Mouse (Mus musculus) lung, embryonic 15.5 days (tissue): ENCODE data around the gene Slc41a2. TPM values are rescaled to one million over a fixed set of nuclear protein-coding genes. Genes with fewer than 3 reads are reported as not detected.

Experiments
- ATAC-seq: fragments of 200-750 bp; cut with Nextera tagmentation; 2 replicates; pipeline ENCODE4 v1.8.0; 2017; ENCODE audit warnings: moderate number of reproducible peaks, borderline replicate concordance; ENCODE audit not compliant: low FRiP score, low TSS enrichment; ENCODE audit errors: extremely low read depth
- H3K27ac ChIP-seq: fragments of 300-500 bp; sonication (generic); 2 replicates; pipeline ENCODE4 v1.5.1; 2015; ENCODE audit warnings: moderate library complexity, mild to moderate bottlenecking, inconsistent platforms
- H3K27me3 ChIP-seq: fragments of 300-500 bp; sonication (generic); 2 replicates; pipeline ENCODE4 v1.6.1; 2015; ENCODE audit warnings: inconsistent platforms
- H3K36me3 ChIP-seq: fragments of 300-500 bp; sonication (generic); 2 replicates; pipeline ENCODE4 v1.6.1; 2015; ENCODE audit warnings: inconsistent platforms
- H3K4me1 ChIP-seq: fragments of 300-500 bp; sonication (generic); 2 replicates; pipeline ENCODE4 v1.6.1; 2015; ENCODE audit warnings: inconsistent platforms
- H3K4me2 ChIP-seq: fragments of 300-500 bp; sonication (generic); 2 replicates; pipeline ENCODE4 v1.6.1; 2015; ENCODE audit warnings: inconsistent platforms, mild to moderate bottlenecking, moderate library complexity
- H3K4me3 ChIP-seq: fragments of 300-500 bp; sonication (generic); 2 replicates; pipeline ENCODE4 v1.5.1; 2015; ENCODE audit warnings: mild to moderate bottlenecking, inconsistent platforms
- H3K9ac ChIP-seq: fragments of 300-500 bp; sonication (generic); 2 replicates; pipeline ENCODE4 v1.6.1; 2015; ENCODE audit warnings: inconsistent platforms
- H3K9me3 ChIP-seq: fragments of 300-500 bp; sonication (generic); 2 replicates; pipeline ENCODE4 v1.6.1; 2016; ENCODE audit warnings: inconsistent platforms
- WGBS: fragments of 180-500 bp; shearing (Covaris S2); methylation state at CpG from one replicate; pipeline ENCODE4 v1.1.7; 2015; 5-methylcytosine and 5-hydroxymethylcytosine counted together
- polyA plus RNA-seq: library from polyadenylated mRNA; unstranded; fragments of >200 nt; fragmentation: Nextera tagmentation; extraction: Ambion mirVana; gene quantifications from 2 replicates; pipeline ENCODE4 v1.2.1, GENCODE M21; 2015

Gene Slc41a2
- polyA plus RNA-seq, 1 experiment from 2014 or later: 0.79 TPM

GRCm38 (mm10) chr10:83294746-83295145 is 42.9 kb downstream of the Slc41a2 start:
- no peaks in the 10 kb centered on the region for H3K9me3 ChIP-seq
- H3K36me3 ChIP-seq: no peaks in the 10 kb centered on the region
- H3K4me2 ChIP-seq: no peak overlapping the region
- no peaks in the 10 kb centered on the region for H3K4me1 ChIP-seq
- H3K27me3 ChIP-seq: no peaks in the 10 kb centered on the region
- no peak overlapping the region for H3K27ac ChIP-seq
- no peak for ATAC-seq
- no peak overlapping the region for H3K9ac ChIP-seq
- H3K4me3 ChIP-seq: no peak overlapping the region
- 42% methylated on average over 9 of the region's 9 CpGs for WGBS

GRCm38 (mm10) chr10:83293352-83293751 is 44.3 kb downstream of the Slc41a2 start:
- Histone ChIP-seq H3K9me3 (no peaks in the 10 kb centered on the region), H3K36me3 (no peaks in the 10 kb centered on the region), H3K27me3 (no peaks in the 10 kb centered on the region), H3K4me2 (no peak overlapping the region), H3K27ac (no peak overlapping the region), H3K9ac (no peak overlapping the region), H3K4me1 (no peaks in the 10 kb centered on the region), H3K4me3 (no peak overlapping the region)
- no peak for ATAC-seq
- 85% methylated on average over 9 of the region's 9 CpGs for whole genome bisulfite sequencing

- H3K9ac ChIP-seq: no peak overlapping the region
- no peaks in the 10 kb centered on the region for H3K27me3 ChIP-seq
- ATAC-seq: no peak
- H3K9me3 ChIP-seq: no peaks in the 10 kb centered on the region
- no peaks in the 10 kb centered on the region for H3K4me1 ChIP-seq
- no peaks in the 10 kb centered on the region for H3K36me3 ChIP-seq
- H3K4me2 ChIP-seq: no peak overlapping the region
- 76% methylated on average over 11 of the region's 11 CpGs for WGBS
- no peak overlapping the region for H3K27ac ChIP-seq
- no peak overlapping the region for H3K4me3 ChIP-seq
Measured at GRCm38 (mm10) chr10:83291731-83292130, 46.0 kb downstream of the Slc41a2 start.

- ATAC-seq: no peak
- no peaks in the 10 kb centered on the region for H3K36me3 ChIP-seq
Measured at GRCm38 (mm10) chr10:83287828-83288227, 49.9 kb downstream of the Slc41a2 start.

GRCm38 (mm10) chr10:83286399-83286798 is 51.3 kb downstream of the Slc41a2 start:
- Histone ChIP-seq H3K4me1 (no peaks in the 10 kb centered on the region), H3K27me3 (no peaks in the 10 kb centered on the region), H3K4me3 (no peak overlapping the region), H3K27ac (no peak overlapping the region), H3K36me3 (no peaks in the 10 kb centered on the region), H3K4me2 (no peak overlapping the region), H3K9ac (no peak overlapping the region), H3K9me3 (no peaks in the 10 kb centered on the region)
- no peak for ATAC-seq
- WGBS: 61% methylated on average over 7 of the region's 7 CpGs

More at GRCm38 (mm10) chr10:83287828-83288227, 49.9 kb downstream of the Slc41a2 start:
- Histone ChIP-seq H3K4me2 (no peak overlapping the region), H3K27ac (no peak overlapping the region), H3K4me3 (no peak overlapping the region), H3K9ac (no peak overlapping the region), H3K27me3 (no peaks in the 10 kb centered on the region), H3K4me1 (no peaks in the 10 kb centered on the region), H3K9me3 (no peaks in the 10 kb centered on the region)
- 40% methylated on average over 6 of the region's 6 CpGs for WGBS

GRCm38 (mm10) chr10:83285724-83286256 is 51.9 kb downstream of the Slc41a2 start:
- H3K4me2 ChIP-seq: no peak overlapping the region
- no peak overlapping the region for H3K9ac ChIP-seq
- no peaks in the 10 kb centered on the region for H3K36me3 ChIP-seq
- no peak overlapping the region for H3K27ac ChIP-seq
- H3K4me3 ChIP-seq: no peak overlapping the region
- WGBS: 77% methylated on average over 7 of the region's 7 CpGs
- ATAC-seq: no peak
- H3K4me1 ChIP-seq: no peaks in the 10 kb centered on the region
- H3K27me3 ChIP-seq: no peaks in the 10 kb centered on the region
- no peaks in the 10 kb centered on the region for H3K9me3 ChIP-seq

- no peaks in the 10 kb centered on the region for H3K36me3 ChIP-seq
- no peak overlapping the region for H3K9ac ChIP-seq
- H3K4me3 ChIP-seq: no peak overlapping the region
- H3K9me3 ChIP-seq: no peaks in the 10 kb centered on the region
- no peaks in the 10 kb centered on the region for H3K4me1 ChIP-seq
- H3K27me3 ChIP-seq: no peaks in the 10 kb centered on the region
- H3K27ac ChIP-seq: no peak overlapping the region
- no peak for ATAC-seq
- WGBS: 87% methylated on average over 4 of the region's 4 CpGs
- H3K4me2 ChIP-seq: no peak overlapping the region
Measured at GRCm38 (mm10) chr10:83284916-83285315, 52.8 kb downstream of the Slc41a2 start.

GRCm38 (mm10) chr10:83266731-83267130 is 71.0 kb downstream of the Slc41a2 start:
- H3K4me1 ChIP-seq: no peaks in the 10 kb centered on the region
- H3K4me3 ChIP-seq: no peak overlapping the region
- H3K9me3 ChIP-seq: no peaks in the 10 kb centered on the region
- H3K27ac ChIP-seq: no peak overlapping the region
- 78% methylated on average over 13 of the region's 13 CpGs for WGBS
- H3K27me3 ChIP-seq: no peaks in the 10 kb centered on the region
- H3K36me3 ChIP-seq: no peaks in the 10 kb centered on the region
- H3K9ac ChIP-seq: no peak overlapping the region
- no peak for ATAC-seq
- no peak overlapping the region for H3K4me2 ChIP-seq

- H3K36me3 ChIP-seq: no peaks in the 10 kb centered on the region
- WGBS: 83% methylated on average over 5 of the region's 5 CpGs
- H3K27ac ChIP-seq: no peak overlapping the region
- no peak overlapping the region for H3K4me2 ChIP-seq
- H3K9me3 ChIP-seq: no peaks in the 10 kb centered on the region
- ATAC-seq: no peak
- H3K9ac ChIP-seq: no peak overlapping the region
- no peak overlapping the region for H3K4me3 ChIP-seq
- no peaks in the 10 kb centered on the region for H3K27me3 ChIP-seq
- no peaks in the 10 kb centered on the region for H3K4me1 ChIP-seq
Measured at GRCm38 (mm10) chr10:83266241-83266640, 71.4 kb downstream of the Slc41a2 start.

GRCm38 (mm10) chr10:83264680-83265079 is 73.0 kb downstream of the Slc41a2 start:
- no peaks in the 10 kb centered on the region for H3K4me1 ChIP-seq
- no peaks in the 10 kb centered on the region for H3K36me3 ChIP-seq
- no peak overlapping the region for H3K27ac ChIP-seq
- H3K4me2 ChIP-seq: no peak overlapping the region
- 25% methylated on average over 8 of the region's 8 CpGs for WGBS
- H3K27me3 ChIP-seq: no peaks in the 10 kb centered on the region
- no peak overlapping the region for H3K9ac ChIP-seq
- no peak; the same call in 1 of the 2 replicates for ATAC-seq
- H3K4me3 ChIP-seq: no peak overlapping the region
- H3K9me3 ChIP-seq: no peaks in the 10 kb centered on the region

GRCm38 (mm10) chr10:83264056-83264455 is 73.6 kb downstream of the Slc41a2 start:
- ATAC-seq: no peak
- H3K4me3 ChIP-seq: no peak overlapping the region
- no peak overlapping the region for H3K9ac ChIP-seq
- 33% methylated on average over 2 of the region's 2 CpGs for WGBS
- no peak overlapping the region for H3K27ac ChIP-seq
- H3K4me2 ChIP-seq: no peak overlapping the region
- no peaks in the 10 kb centered on the region for H3K4me1 ChIP-seq
- no peaks in the 10 kb centered on the region for H3K36me3 ChIP-seq
- no peaks in the 10 kb centered on the region for H3K27me3 ChIP-seq
- no peaks in the 10 kb centered on the region for H3K9me3 ChIP-seq

- H3K9me3 ChIP-seq: no peaks in the 10 kb centered on the region
- no peak overlapping the region for H3K27ac ChIP-seq
- H3K36me3 ChIP-seq: no peaks in the 10 kb centered on the region
- H3K9ac ChIP-seq: no peak overlapping the region
- H3K4me3 ChIP-seq: no peak overlapping the region
- H3K27me3 ChIP-seq: no peaks in the 10 kb centered on the region
- H3K4me1 ChIP-seq: no peaks in the 10 kb centered on the region
- ATAC-seq: peak; percentile 54
- 32% methylated on average over 4 of the region's 4 CpGs for WGBS
- H3K4me2 ChIP-seq: no peak overlapping the region
Measured at GRCm38 (mm10) chr10:83261264-83261663, 76.4 kb downstream of the Slc41a2 start.

GRCm38 (mm10) chr10:83251377-83251776 is 86.3 kb downstream of the Slc41a2 start:
- 53% methylated on average over 8 of the region's 8 CpGs for WGBS
- H3K36me3 ChIP-seq: no peaks in the 10 kb centered on the region
- no peaks in the 10 kb centered on the region for H3K9me3 ChIP-seq
- no peak overlapping the region for H3K4me3 ChIP-seq
- no peak for ATAC-seq
- no peaks in the 10 kb centered on the region for H3K27me3 ChIP-seq
- H3K27ac ChIP-seq: no peak overlapping the region
- no peak overlapping the region for H3K9ac ChIP-seq
- no peak overlapping the region for H3K4me2 ChIP-seq
- H3K4me1 ChIP-seq: no peaks in the 10 kb centered on the region
